Mouse (Mus musculus) testis, adult 2 months (tissue): ENCODE results near the gene Cers1.
A peak's percentile ranks its signal among the peaks of the same experiment; 100 is the strongest.

ENCODE experiments used
- CTCF ChIP-seq: fragments of 200-500 bp; IDR thresholded peaks from 2 replicates; pipeline ENCODE4 v1.5.1; 2012; ENCODE audit warnings: low read depth, mild to moderate bottlenecking, inconsistent platforms, low read length, moderate library complexity; ENCODE audit not compliant: control insufficient read depth, insufficient read depth, insufficient replicate concordance
- POLR2A ChIP-seq: fragments of 200-500 bp; IDR thresholded peaks from 2 replicates; pipeline ENCODE4 v1.6.1; 2012; ENCODE audit warnings: low read depth, mild to moderate bottlenecking, inconsistent platforms, low read length, moderate library complexity; ENCODE audit not compliant: control insufficient read depth

- TF ChIP-seq CTCF, result peak; percentile 22; the same call in 1 of the 2 replicates
- no peak for TF ChIP-seq POLR2A
These were observed 46.6 kb upstream of the Cers1 start for GRCm38 (mm10) chr8:70268799-70269565.
